Mouse (Mus musculus): ENCODE measurements around the gene Fscn1. TPM values are rescaled to one million over a fixed set of nuclear protein-coding genes. Genes with fewer than 3 reads are reported as not detected.

The Fscn1 gene
- 1 to 10 TPM; 3.7 to 8.5 TPM for total RNA-seq (2021)
- long read RNA-seq, experiment 1, transcript Fscn1-201 (5 exons, 2,675 nt): major isoform, 19 of 21 reads
- long read RNA-seq, experiment 1, partial matches to known transcripts: 1 of 21 reads
- long read RNA-seq, experiment 1, other reads (novel, unspliced or antisense): 1 of 21 reads
- long read RNA-seq, experiment 2, transcript Fscn1-201 (5 exons, 2,675 nt): major isoform, 9 of 9 reads
- long read RNA-seq, experiment 2, partial matches to known transcripts: 0 of 9 reads
- long read RNA-seq, experiment 2, other reads (novel, unspliced or antisense): 0 of 9 reads

DNA sequence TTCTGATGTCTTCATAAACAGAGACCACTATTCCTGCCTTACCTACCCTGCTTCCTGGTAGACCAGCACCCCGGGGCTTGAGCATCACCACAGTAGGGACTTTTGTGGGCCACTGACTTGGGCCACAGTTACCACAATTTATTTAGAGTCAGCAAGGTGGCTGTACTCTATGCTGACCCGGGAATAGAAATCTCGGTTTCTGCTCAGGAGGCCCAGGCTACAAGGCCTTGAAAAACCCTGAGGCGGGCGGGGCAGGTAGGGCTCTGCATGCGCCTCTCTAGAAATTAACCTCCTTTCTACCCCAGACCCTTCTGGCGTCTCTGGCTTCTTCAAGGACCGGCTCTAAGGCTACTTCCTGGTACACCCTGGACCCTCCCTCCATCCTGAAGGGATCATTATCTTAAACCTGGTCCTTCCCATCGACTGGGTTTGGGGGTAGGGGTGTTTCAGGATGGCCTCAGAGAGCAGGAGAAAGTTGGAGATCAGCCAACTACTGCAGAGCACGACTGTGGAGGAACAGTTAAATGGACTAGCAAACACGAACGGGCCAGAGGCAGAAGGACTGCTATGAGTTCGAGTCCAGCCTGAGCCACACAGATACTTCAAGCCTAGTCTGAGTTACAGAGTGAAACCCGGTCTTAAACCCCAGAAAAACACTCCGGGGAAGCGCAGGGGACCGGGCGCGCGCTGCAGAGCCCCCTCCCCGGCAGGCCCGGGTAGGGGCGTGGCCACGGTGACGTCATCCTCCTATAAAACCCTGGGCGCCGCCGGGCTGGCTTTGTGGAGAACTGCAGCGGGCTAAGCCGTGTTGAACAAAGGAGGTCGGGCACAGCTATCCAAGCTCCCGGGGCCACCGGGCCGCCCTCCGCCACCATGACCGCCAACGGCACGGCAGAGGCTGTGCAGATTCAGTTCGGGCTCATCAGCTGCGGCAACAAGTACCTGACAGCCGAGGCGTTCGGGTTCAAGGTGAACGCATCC, at the start of gene Fscn1:
Fscn1 (plus strand) TSS at position 768 of the 981 bp plus-strand sequence.
- peak; percentile 77 for DNase-seq (ENCODE audit: low spot score)

GRCm38 (mm10) chr5:142911629-142912028, 48.5 kb upstream of the Fscn1 start:
- no peak for DNase-seq (ENCODE audit: low spot score)

GRCm38 (mm10) chr5:142912320-142912719, 47.8 kb upstream of the Fscn1 start:
- no peak for DNase-seq (ENCODE audit: low spot score)

- DNase-seq (ENCODE audit: low spot score): no peak
Observed at GRCm38 (mm10) chr5:142912739-142913138, 47.4 kb upstream of the Fscn1 start.

DNA sequence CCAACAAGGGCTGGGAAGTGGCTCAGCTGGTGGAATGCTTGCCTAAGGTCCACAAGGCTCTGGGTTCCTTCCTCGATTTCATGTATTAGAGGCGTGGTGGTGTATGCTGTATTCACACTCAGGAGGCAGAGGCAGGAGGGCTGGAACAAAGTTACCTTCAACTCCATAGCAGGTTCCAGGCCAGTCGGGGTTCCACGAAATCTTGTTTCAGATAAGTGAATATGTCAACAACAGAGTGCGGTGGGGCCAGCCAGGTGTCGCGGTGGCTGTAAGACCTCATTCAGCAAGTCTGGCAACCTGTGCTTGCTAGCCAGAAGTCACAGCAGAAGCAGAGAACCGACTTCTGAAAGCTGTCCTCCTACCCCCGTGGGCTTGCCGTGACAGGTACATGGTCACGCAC, 44.9 kb upstream of the Fscn1 start:
- no peak for DNase-seq (ENCODE audit: low spot score)

DNA sequence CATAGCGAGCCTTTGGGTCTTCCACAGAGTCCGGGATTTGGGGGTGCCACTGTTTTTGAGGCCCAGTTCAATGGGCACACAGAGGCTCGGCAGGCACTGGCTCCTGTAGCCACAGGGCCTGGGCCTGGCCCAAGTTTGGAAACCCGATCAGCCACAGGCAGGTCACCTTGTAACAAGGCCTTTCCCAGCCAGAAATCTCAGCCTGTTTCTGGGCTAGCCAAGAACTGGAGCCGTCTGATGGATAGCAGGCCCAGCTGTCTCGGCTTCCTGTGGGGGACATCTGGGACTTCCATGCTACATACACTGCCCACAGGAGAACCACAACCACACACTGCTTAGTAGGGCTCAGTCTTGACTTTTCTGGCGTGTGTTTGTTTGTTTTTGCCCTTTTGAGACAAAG, 43.5 kb upstream of the Fscn1 start:
- DNase-seq (ENCODE audit: low spot score): peak; percentile 89

GRCm38 (mm10) chr5:142917402-142917801, 42.7 kb upstream of the Fscn1 start:
- no peak for DNase-seq (ENCODE audit: low spot score)

GRCm38 (mm10) chr5:142920311-142921073, 39.7 kb upstream of the Fscn1 start:
- DNase-seq (ENCODE audit: low spot score): peak; percentile 87

DNA sequence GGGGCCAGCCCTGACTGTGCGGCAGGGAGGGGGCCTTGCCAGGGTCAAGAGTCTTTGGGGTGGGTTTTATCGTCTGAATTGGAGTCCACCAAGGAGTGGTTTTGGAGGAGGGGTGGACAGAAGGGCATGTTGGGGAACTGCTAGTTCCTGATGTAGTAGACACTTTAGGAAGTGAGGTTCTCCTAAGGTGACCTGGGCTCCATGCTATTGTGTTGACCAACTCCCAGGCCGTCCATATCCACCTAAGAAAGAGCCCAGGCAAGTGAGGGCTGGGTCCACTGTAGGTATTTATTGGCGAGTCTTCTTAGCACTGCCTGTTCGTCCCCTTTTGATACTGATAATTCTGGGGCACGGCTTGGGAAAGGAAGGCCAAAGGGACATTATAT, 39.1 kb upstream of the Fscn1 start:
- DNase-seq (ENCODE audit: low spot score): no peak

- DNase-seq (ENCODE audit: low spot score): no peak
Observed at GRCm38 (mm10) chr5:142922251-142922650, 37.9 kb upstream of the Fscn1 start.

- DNase-seq (ENCODE audit: low spot score): no peak
Observed at GRCm38 (mm10) chr5:142923781-142924180, 36.4 kb upstream of the Fscn1 start.

- no peak for DNase-seq (ENCODE audit: low spot score)
Observed at GRCm38 (mm10) chr5:142924336-142924959, 35.7 kb upstream of the Fscn1 start.

- DNase-seq (ENCODE audit: low spot score): peak; percentile 68
Observed at GRCm38 (mm10) chr5:142926204-142926939, 33.8 kb upstream of the Fscn1 start.

GRCm38 (mm10) chr5:142926940-142927228, 33.3 kb upstream of the Fscn1 start:
- DNase-seq (ENCODE audit: low spot score): no peak

DNA sequence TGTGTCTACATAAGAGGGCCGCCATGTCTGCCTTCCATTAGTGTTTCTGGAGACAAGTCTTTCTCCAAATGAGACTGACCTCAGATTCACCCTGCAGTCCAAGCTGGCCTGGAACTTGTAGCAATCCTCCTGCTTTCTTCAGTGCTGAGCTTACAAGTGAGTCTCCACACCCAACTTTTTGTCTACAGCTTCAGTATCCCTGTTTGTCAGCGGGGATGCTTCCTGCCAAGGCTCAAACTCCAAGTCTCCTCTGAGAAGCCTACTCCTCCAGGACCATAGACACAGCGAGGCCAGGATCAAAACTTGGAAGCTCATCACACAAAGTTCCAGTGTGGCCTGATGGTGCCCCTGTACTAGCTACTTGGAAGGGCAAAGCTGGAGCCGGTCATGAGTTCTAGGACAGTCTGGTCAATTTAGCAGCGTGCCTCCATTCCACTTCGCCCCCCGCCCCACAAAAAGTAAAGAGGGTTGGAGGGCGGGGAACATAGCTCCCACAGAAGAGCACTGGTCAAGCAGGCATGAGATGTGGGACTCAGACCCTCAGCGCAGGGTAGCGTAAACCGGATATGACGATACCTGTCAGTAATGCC, 32.7 kb upstream of the Fscn1 start:
- DNase-seq (ENCODE audit: low spot score): no peak

GRCm38 (mm10) chr5:142928749-142929399, 31.3 kb upstream of the Fscn1 start:
- DNase-seq (ENCODE audit: low spot score): peak; percentile 88

DNA sequence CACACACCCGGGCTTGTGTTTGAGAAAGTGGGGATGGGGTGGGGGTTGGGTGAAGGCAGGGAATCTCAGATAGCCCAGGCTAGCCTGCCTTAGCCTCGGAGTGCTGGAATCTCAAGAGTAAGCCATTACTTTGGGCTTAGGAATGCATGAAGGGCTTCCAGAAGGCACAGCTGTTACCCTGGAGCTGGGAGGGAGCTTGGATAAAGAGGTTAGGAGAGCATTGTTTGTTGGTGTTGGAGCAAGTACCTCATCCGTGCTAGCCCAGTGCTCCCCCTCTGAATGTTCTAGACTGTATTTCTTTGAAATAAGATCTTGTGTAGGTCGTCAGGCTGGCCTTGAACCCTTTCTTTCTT, 30.8 kb upstream of the Fscn1 start:
- no peak for DNase-seq (ENCODE audit: low spot score)

GRCm38 (mm10) chr5:142931241-142931745, 28.9 kb upstream of the Fscn1 start:
- DNase-seq (ENCODE audit: low spot score): no peak

DNA sequence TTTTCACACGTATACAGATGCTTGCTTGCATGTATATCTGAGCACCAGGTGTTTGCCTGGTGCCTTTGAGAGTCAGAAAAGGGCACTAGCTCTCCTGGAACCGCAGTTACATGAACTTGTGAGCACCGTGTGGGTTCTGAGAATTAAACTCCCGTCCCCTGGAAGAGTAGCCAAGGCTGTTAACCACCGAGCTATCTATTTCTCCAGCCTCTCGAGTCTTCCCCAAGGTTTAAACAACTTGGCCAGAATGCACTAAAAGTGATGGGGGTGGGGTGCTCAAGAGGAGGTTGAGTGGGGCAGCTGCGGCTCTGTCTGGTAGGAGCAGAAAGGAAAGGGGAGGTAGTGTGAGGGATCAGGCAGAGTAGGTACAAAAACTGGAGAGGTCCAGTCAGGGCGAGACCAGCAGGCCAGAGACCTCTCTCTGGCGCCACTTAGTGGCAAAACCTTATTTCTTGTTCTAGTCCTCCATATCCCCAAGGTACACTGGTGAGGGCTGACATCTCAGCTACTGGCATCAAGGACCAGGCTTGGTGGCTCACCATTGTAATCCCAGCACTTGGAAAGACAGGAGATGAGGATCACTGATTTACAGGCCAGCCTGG, 28.0 kb upstream of the Fscn1 start:
- peak; percentile 92 for DNase-seq (ENCODE audit: low spot score)
